Mouse (Mus musculus): Measurements from ENCODE around the gene Myom1. TPM values are rescaled to one million over a fixed set of nuclear protein-coding genes. Genes with fewer than 3 reads are reported as not detected.

Gene Myom1
- polyA plus RNA-seq, 1 experiment from 2014 or later, result 4.7 TPM

GRCm38 (mm10) chr17:71014911-71015310, 12.5 kb downstream of the Myom1 start:
- Histone ChIP-seq H3K4me3 (ENCODE audit: low read depth, low read length) (no peak overlapping the region), H3K9ac (ENCODE audit: low read length) (no peak overlapping the region), H3K27ac (replicated peaks; ENCODE audit: low read depth, low read length) (no peak overlapping the region), H3K9me3 (ENCODE audit: control insufficient read depth, low read length) (no peaks in the 10 kb centered on the region), H3K36me3 (ENCODE audit: control insufficient read depth, insufficient read depth, low read length) (no peaks in the 10 kb centered on the region), H3K27me3 (ENCODE audit: control insufficient read depth, insufficient read depth, low read length) (no peaks in the 10 kb centered on the region), H3K4me1 (ENCODE audit: control insufficient read depth, insufficient read depth, low read length) (peaks cover 7% of the 10 kb centered on the region; the same call in 1 of the 2 replicates), H3K4me2 (ENCODE audit: low read depth, severe bottlenecking) (no peak overlapping the region)
- WGBS, result 87% methylated on average over 5 of the region's 5 CpGs
- ATAC-seq (ENCODE audit: insufficient number of reproducible peaks, low FRiP score, low TSS enrichment, low read depth), result no peak
- DNase-seq (ENCODE audit: low spot score), result no peak

DNA sequence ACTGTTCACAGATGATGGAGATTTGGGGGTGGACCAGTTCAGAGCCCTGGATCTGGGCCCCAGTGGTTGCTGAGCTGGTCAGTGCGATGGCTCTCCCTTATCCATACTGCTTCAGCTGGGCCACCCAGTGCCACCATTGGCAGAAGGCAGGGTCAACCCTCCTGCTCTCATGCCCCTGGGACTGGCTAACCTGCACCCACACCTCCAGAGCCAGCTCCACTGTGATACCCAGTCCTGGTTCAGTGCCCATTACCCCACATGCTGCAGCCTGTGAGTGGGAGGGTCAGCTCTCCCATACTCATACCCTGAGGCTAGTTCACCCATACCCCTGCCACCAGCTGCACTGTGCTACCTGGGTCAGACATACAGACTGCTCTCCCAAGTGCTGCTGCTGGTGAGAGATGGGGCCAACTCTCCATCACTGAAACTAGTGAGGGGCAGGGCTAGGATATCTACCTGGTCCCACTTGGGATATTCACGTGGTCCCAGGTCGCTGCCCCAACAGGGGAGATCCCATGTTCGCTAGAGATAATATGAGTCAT, 15.1 kb downstream of the Myom1 start:
- Histone ChIP-seq H3K27me3 (ENCODE audit: control insufficient read depth, insufficient read depth, low read length) (no peaks in the 10 kb centered on the region), H3K4me3 (ENCODE audit: low read depth, low read length) (no peak overlapping the region), H3K9ac (ENCODE audit: low read length) (no peak overlapping the region), H3K36me3 (ENCODE audit: control insufficient read depth, insufficient read depth, low read length) (no peaks in the 10 kb centered on the region), H3K27ac (replicated peaks; ENCODE audit: low read depth, low read length) (no peak overlapping the region), H3K9me3 (ENCODE audit: control insufficient read depth, low read length) (no peaks in the 10 kb centered on the region), H3K4me2 (ENCODE audit: low read depth, severe bottlenecking) (no peak overlapping the region), H3K4me1 (ENCODE audit: control insufficient read depth, insufficient read depth, low read length) (peaks cover 7% of the 10 kb centered on the region; the same call in 1 of the 2 replicates)
- WGBS, result 88% methylated on average over 4 of the region's 4 CpGs
- ATAC-seq (ENCODE audit: insufficient number of reproducible peaks, low FRiP score, low TSS enrichment, low read depth) (peak; percentile 60; the same call in 1 of the 2 replicates), DNase-seq (ENCODE audit: low spot score) (no peak)

- DNase-seq (ENCODE audit: low spot score) (no peak), ATAC-seq (ENCODE audit: insufficient number of reproducible peaks, low FRiP score, low TSS enrichment, low read depth) (no peak)
- H3K9ac ChIP-seq (ENCODE audit: low read length), result no peak overlapping the region
- no peaks in the 10 kb centered on the region for H3K9me3 ChIP-seq (ENCODE audit: control insufficient read depth, low read length)
- peaks cover 7% of the 10 kb centered on the region; the same call in 1 of the 2 replicates for H3K4me1 ChIP-seq (ENCODE audit: control insufficient read depth, insufficient read depth, low read length)
- WGBS, result 96% methylated on average over 3 of the region's 3 CpGs
- no peaks in the 10 kb centered on the region for H3K36me3 ChIP-seq (ENCODE audit: control insufficient read depth, insufficient read depth, low read length)
- no peak overlapping the region for H3K4me3 ChIP-seq (ENCODE audit: low read depth, low read length)
- H3K27ac ChIP-seq (replicated peaks; ENCODE audit: low read depth, low read length), result no peak overlapping the region
- no peaks in the 10 kb centered on the region for H3K27me3 ChIP-seq (ENCODE audit: control insufficient read depth, insufficient read depth, low read length)
- H3K4me2 ChIP-seq (ENCODE audit: low read depth, severe bottlenecking), result no peak overlapping the region
Measured at GRCm38 (mm10) chr17:71018151-71018550, 15.7 kb downstream of the Myom1 start.

GRCm38 (mm10) chr17:71018616-71019308, 16.3 kb downstream of the Myom1 start:
- DNase-seq (ENCODE audit: low spot score) (no peak), ATAC-seq (ENCODE audit: insufficient number of reproducible peaks, low FRiP score, low TSS enrichment, low read depth) (no peak)
- Histone ChIP-seq H3K4me1 (ENCODE audit: control insufficient read depth, insufficient read depth, low read length) (peaks cover 7% of the 10 kb centered on the region; the same call in 1 of the 2 replicates), H3K27me3 (ENCODE audit: control insufficient read depth, insufficient read depth, low read length) (no peaks in the 10 kb centered on the region), H3K4me2 (ENCODE audit: low read depth, severe bottlenecking) (no peak overlapping the region), H3K36me3 (ENCODE audit: control insufficient read depth, insufficient read depth, low read length) (no peaks in the 10 kb centered on the region), H3K4me3 (ENCODE audit: low read depth, low read length) (no peak overlapping the region), H3K9me3 (ENCODE audit: control insufficient read depth, low read length) (no peaks in the 10 kb centered on the region), H3K27ac (replicated peaks; ENCODE audit: low read depth, low read length) (no peak overlapping the region), H3K9ac (ENCODE audit: low read length) (no peak overlapping the region)
- 80% methylated on average over 15 of the region's 15 CpGs for WGBS

DNA sequence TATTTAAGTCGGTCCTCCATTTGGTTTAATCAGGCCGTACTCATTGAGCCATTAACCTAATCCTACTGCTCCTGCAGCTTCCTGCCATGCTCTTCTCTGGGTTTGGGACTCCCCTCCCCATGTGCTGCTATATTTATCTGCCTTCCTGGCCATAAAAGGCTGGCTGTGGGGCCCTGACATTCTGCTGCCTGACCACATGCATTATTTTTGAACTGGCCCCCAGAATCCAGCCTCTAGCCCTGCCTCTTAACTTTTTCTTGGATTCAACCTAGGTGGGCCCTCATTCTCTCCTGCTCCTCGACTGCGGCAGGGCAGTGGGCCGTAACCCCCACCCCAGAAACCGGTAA, 16.8 kb downstream of the Myom1 start:
- Histone ChIP-seq H3K4me3 (ENCODE audit: low read depth, low read length) (no peak overlapping the region), H3K36me3 (ENCODE audit: control insufficient read depth, insufficient read depth, low read length) (no peaks in the 10 kb centered on the region), H3K27me3 (ENCODE audit: control insufficient read depth, insufficient read depth, low read length) (no peaks in the 10 kb centered on the region), H3K9ac (ENCODE audit: low read length) (no peak overlapping the region), H3K9me3 (ENCODE audit: control insufficient read depth, low read length) (no peaks in the 10 kb centered on the region), H3K4me2 (ENCODE audit: low read depth, severe bottlenecking) (no peak overlapping the region), H3K4me1 (ENCODE audit: control insufficient read depth, insufficient read depth, low read length) (peaks cover 7% of the 10 kb centered on the region; the same call in 1 of the 2 replicates), H3K27ac (replicated peaks; ENCODE audit: low read depth, low read length) (no peak overlapping the region)
- DNase-seq (ENCODE audit: low spot score) (no peak), ATAC-seq (ENCODE audit: insufficient number of reproducible peaks, low FRiP score, low TSS enrichment, low read depth) (no peak)
- WGBS, result 19% methylated on average over 6 of the region's 6 CpGs

DNA sequence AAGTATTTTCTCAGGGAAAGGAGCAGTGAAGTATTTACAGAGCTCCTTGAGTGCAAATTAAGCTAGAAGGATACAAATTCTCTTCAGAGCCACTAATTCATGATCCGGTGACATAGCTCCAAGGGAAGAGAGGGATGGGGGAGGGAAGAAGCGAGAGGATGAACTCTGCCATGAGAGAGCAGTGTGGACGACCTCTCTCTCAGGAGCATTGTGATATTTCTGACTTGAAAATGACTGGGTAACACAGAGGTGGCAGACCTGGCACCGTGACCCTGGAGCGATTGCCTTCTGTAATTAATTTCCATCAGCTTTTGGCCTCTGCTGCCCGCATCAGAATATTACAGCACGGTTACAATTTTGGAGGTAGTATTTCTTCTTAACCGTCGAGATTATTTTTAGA, 17.4 kb downstream of the Myom1 start:
- Histone ChIP-seq H3K9me3 (ENCODE audit: control insufficient read depth, low read length) (no peaks in the 10 kb centered on the region), H3K9ac (ENCODE audit: low read length) (no peak overlapping the region), H3K36me3 (ENCODE audit: control insufficient read depth, insufficient read depth, low read length) (no peaks in the 10 kb centered on the region), H3K4me2 (ENCODE audit: low read depth, severe bottlenecking) (no peak overlapping the region), H3K27me3 (ENCODE audit: control insufficient read depth, insufficient read depth, low read length) (no peaks in the 10 kb centered on the region), H3K27ac (replicated peaks; ENCODE audit: low read depth, low read length) (no peak overlapping the region), H3K4me3 (ENCODE audit: low read depth, low read length) (no peak overlapping the region), H3K4me1 (ENCODE audit: control insufficient read depth, insufficient read depth, low read length) (peaks cover 7% of the 10 kb centered on the region; the same call in 1 of the 2 replicates)
- WGBS, result 54% methylated on average over 9 of the region's 9 CpGs
- DNase-seq (ENCODE audit: low spot score) (no peak), ATAC-seq (ENCODE audit: insufficient number of reproducible peaks, low FRiP score, low TSS enrichment, low read depth) (no peak)

DNA sequence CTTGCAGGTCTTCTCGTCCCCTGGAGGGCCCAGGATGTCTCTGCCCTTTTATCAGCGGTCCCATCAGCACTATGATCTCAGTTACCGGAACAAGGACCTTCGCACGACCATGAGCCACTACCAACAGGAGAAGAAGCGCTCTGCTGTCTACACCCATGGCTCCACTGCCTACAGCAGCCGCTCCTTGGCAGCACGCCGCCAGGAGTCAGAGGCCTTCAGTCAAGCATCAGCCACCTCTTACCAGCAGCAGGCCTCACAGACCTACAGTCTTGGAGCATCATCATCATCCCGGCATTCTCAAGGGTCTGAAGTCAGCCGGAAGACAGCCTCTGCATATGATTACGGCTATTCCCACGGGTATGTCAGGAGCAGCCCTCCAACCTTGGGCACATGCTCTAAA, 20.4 kb downstream of the Myom1 start:
- 90% methylated on average over 13 of the region's 13 CpGs for WGBS
- no peak overlapping the region for H3K27ac ChIP-seq (replicated peaks; ENCODE audit: low read depth, low read length)
- H3K4me3 ChIP-seq (ENCODE audit: low read depth, low read length), result no peak overlapping the region
- no peaks in the 10 kb centered on the region for H3K9me3 ChIP-seq (ENCODE audit: control insufficient read depth, low read length)
- H3K27me3 ChIP-seq (ENCODE audit: control insufficient read depth, insufficient read depth, low read length), result no peaks in the 10 kb centered on the region
- no peak overlapping the region for H3K9ac ChIP-seq (ENCODE audit: low read length)
- ATAC-seq (ENCODE audit: insufficient number of reproducible peaks, low FRiP score, low TSS enrichment, low read depth) (no peak), DNase-seq (ENCODE audit: low spot score) (no peak)
- peaks cover 7% of the 10 kb centered on the region; the same call in 1 of the 2 replicates for H3K4me1 ChIP-seq (ENCODE audit: control insufficient read depth, insufficient read depth, low read length)
- no peaks in the 10 kb centered on the region for H3K36me3 ChIP-seq (ENCODE audit: control insufficient read depth, insufficient read depth, low read length)
- H3K4me2 ChIP-seq (ENCODE audit: low read depth, severe bottlenecking), result no peak overlapping the region

DNA sequence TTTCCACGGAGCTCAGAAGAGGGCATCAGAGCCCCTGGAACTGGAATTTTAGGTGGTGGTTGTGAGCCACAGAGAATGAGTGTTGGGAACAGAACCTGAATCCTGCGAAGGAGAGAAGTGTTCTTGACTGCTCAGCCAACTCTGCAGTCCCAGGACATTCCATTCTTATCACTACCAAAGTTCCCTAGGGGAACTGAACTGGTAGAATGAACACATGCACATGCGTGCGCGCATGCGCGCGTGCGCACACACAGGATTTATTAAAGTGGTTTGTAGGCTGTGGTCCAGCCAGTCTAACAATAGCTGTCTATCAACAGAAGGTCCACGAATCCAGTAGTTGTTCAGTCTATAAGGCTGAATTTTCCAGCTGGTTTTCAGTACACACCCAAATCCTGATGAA, 21.6 kb downstream of the Myom1 start:
- 93% methylated on average over 10 of the region's 10 CpGs for WGBS
- H3K4me1 ChIP-seq (ENCODE audit: control insufficient read depth, insufficient read depth, low read length), result peaks cover 5% of the 10 kb centered on the region; the same call in 1 of the 2 replicates
- DNase-seq (ENCODE audit: low spot score) (no peak), ATAC-seq (ENCODE audit: insufficient number of reproducible peaks, low FRiP score, low TSS enrichment, low read depth) (no peak)
- no peaks in the 10 kb centered on the region for H3K36me3 ChIP-seq (ENCODE audit: control insufficient read depth, insufficient read depth, low read length)
- no peak overlapping the region for H3K9ac ChIP-seq (ENCODE audit: low read length)
- H3K27me3 ChIP-seq (ENCODE audit: control insufficient read depth, insufficient read depth, low read length), result no peaks in the 10 kb centered on the region
- H3K9me3 ChIP-seq (ENCODE audit: control insufficient read depth, low read length), result no peaks in the 10 kb centered on the region
- H3K27ac ChIP-seq (replicated peaks; ENCODE audit: low read depth, low read length), result no peak overlapping the region
- no peak overlapping the region for H3K4me2 ChIP-seq (ENCODE audit: low read depth, severe bottlenecking)
- H3K4me3 ChIP-seq (ENCODE audit: low read depth, low read length), result no peak overlapping the region

All from limb, embryonic 11.5 days (tissue).